Mouse (Mus musculus): ENCODE data around the gene Myo6.

DNA sequence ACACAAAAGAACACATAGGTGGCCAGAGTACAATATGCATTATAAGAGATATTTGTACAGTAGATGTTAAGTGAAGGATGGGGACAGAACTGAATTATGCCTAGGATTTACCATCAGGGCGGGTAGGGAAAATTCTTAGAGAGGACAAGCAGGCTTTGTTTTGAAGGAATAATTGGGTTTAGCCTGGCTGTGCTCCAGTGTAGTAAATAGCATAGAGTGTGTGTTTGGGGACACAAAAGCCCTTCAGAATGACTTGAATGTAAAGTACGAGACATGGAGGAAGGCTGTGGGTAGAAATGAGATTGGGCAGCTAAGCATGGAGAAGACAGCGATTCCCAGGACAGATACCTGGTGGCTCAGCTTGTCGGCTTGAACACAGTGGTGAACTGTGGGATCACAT, 3.4 kb upstream of the Myo6 start:
- no peak for TF ChIP-seq CTCF (IDR thresholded peaks at IDR 0.05 in 2 of 3, conservative IDR thresholded peaks at IDR 0.05 in 1 of 3; ENCODE audit: control insufficient read depth in 1 of 3, insufficient read depth in 1 of 3, low read depth in 2 of 3, low read length in 3 of 3, poor library complexity in 1 of 3, severe bottlenecking in 1 of 3)
- no peak for TF ChIP-seq SIN3A (IDR thresholded peaks at IDR 0.05; ENCODE audit: low read length)
- no peak for TF ChIP-seq RAD21 (IDR thresholded peaks at IDR 0.05; ENCODE audit: low read depth, low read length)
- no peak for TF ChIP-seq MYB (IDR thresholded peaks at IDR 0.05; ENCODE audit: low read depth, low read length)
- TF ChIP-seq TAL1 (IDR thresholded peaks at IDR 0.05; ENCODE audit: low read length): no peak
- no peak for TF ChIP-seq HCFC1 (IDR thresholded peaks at IDR 0.05; ENCODE audit: low read depth, low read length)
- no peak for TF ChIP-seq RCOR1 (IDR thresholded peaks at IDR 0.05; ENCODE audit: low read depth, low read length)
- no peak for TF ChIP-seq MAFK (IDR thresholded peaks at IDR 0.05; ENCODE audit: borderline replicate concordance, low read depth, low read length)
- TF ChIP-seq POLR2A (IDR thresholded peaks at IDR 0.05; ENCODE audit: control insufficient read depth in 1 of 2, insufficient read depth in 1 of 2, low read depth in 1 of 2, low read length in 2 of 2, poor library complexity in 1 of 2): no peak
- no peak for TF ChIP-seq E2F4 (IDR thresholded peaks at IDR 0.05; ENCODE audit: borderline replicate concordance, low read depth, low read length)
- no peak for TF ChIP-seq ZC3H11A (IDR thresholded peaks at IDR 0.05; ENCODE audit: low read depth, low read length)
- TF ChIP-seq NRF1 (IDR thresholded peaks at IDR 0.05; ENCODE audit: insufficient read depth, low read depth, low read length, poor library complexity, severe bottlenecking): no peak
- TF ChIP-seq ZKSCAN1 (IDR thresholded peaks at IDR 0.05; ENCODE audit: low read depth, low read length): no peak

Data from MEL (cell line).